Mouse (Mus musculus) embryonic facial prominence, embryonic 10.5 days (tissue): ENCODE data around the gene Ttc39b. TPM values are rescaled to one million over a fixed set of nuclear protein-coding genes. Genes with fewer than 3 reads are reported as not detected.

Source experiments
- DNase-seq: peaks from one replicate; pipeline ENCODE4 v3.0.0-alpha.2; 2017; ENCODE audit warnings: low spot score
- H3K27ac ChIP-seq: fragments of 300-500 bp; sonication (generic); replicated peaks from 2 replicates; pipeline ENCODE4 v1.5.1; 2016; ENCODE audit warnings: mild to moderate bottlenecking
- H3K27me3 ChIP-seq: fragments of 300-500 bp; sonication (generic); replicated peaks from 2 replicates; pipeline ENCODE4 v1.6.1; 2016; ENCODE audit warnings: low read depth, mild to moderate bottlenecking; ENCODE audit not compliant: poor library complexity, severe bottlenecking
- H3K36me3 ChIP-seq: fragments of 300-500 bp; sonication (generic); replicated peaks from 2 replicates; pipeline ENCODE4 v1.6.1; 2016; ENCODE audit warnings: mild to moderate bottlenecking, moderate library complexity
- H3K4me1 ChIP-seq: fragments of 300-500 bp; sonication (generic); 2 replicates; pipeline ENCODE4 v1.6.1; 2016
- H3K4me3 ChIP-seq: fragments of 300-500 bp; sonication (generic); 2 replicates; pipeline ENCODE4 v1.5.1; 2016; ENCODE audit warnings: mild to moderate bottlenecking, moderate library complexity
- H3K9me3 ChIP-seq: fragments of 300-500 bp; sonication (generic); 2 replicates; pipeline ENCODE4 v1.6.1; 2016; ENCODE audit warnings: mild to moderate bottlenecking
- WGBS: fragments of 180-500 bp; shearing (Covaris S2); methylation state at CpG from one replicate; pipeline ENCODE4 v1.1.7; 2016; 5-methylcytosine and 5-hydroxymethylcytosine counted together
- polyA plus RNA-seq: library from polyadenylated mRNA; unstranded; fragments of >200 nt; fragmentation: Nextera tagmentation; extraction: Ambion mirVana; gene quantifications from 2 replicates; pipeline ENCODE4 v1.2.1, GENCODE M21; 2016

Gene Ttc39b
- polyA plus RNA-seq, 1 experiment from 2014 or later, result 2.4 TPM

DNA sequence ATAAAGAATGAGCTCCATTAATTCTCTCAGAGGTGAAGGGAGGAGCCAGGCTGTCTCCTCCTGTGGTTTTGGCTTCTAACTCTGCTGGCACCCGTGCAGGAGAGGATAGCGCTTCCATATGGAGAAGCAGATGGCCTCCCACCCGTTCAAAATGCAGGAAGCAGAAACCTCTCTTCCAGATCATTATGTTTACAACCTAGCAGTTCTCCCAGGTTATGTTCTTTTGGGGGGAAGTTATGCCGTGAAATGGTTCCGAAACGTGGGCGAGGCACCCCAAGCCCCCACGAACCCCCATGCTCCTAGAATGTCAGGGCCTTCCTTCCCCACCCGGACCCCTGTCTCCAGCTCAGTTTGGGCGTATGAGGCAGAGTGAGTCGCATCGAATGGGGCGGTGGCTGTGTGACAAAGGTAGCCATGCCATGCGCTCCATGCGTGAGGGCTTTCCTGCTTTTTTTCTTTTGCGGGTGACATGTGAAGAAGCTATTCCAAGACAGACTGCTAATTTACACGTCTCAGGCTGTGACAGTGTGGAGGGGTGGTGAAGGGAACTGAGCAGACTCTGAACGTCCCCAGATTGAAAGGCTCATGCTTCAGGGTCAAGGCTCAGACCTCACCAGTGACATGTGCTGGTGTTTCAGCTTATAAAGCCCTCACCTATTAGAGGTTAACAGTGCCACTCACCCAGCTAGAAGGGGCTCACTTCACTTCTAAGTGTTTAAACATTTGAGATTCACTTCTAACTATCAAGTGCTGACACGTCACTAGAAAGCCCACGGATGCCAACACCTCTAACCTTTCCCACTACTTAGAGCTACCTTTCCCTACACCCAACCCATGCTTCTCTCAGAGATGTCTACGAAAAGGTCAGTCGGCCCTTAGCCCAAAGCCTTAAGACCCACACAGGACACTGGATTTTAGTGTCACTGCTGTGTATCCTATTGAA lies 90.6 kb downstream of the Ttc39b start:
- WGBS, result 84% methylated on average over 22 of the region's 22 CpGs
- no peak overlapping the region for H3K4me3 ChIP-seq
- H3K9me3 ChIP-seq, result no peaks in the 10 kb centered on the region
- DNase-seq, result no peak
- H3K36me3 ChIP-seq, result no peaks in the 10 kb centered on the region
- peaks cover 35% of the 10 kb centered on the region for H3K4me1 ChIP-seq
- no peaks in the 10 kb centered on the region for H3K27me3 ChIP-seq
- H3K27ac ChIP-seq, result peak overlapping the region; percentile 52; the same call in 1 of the 2 replicates

DNA sequence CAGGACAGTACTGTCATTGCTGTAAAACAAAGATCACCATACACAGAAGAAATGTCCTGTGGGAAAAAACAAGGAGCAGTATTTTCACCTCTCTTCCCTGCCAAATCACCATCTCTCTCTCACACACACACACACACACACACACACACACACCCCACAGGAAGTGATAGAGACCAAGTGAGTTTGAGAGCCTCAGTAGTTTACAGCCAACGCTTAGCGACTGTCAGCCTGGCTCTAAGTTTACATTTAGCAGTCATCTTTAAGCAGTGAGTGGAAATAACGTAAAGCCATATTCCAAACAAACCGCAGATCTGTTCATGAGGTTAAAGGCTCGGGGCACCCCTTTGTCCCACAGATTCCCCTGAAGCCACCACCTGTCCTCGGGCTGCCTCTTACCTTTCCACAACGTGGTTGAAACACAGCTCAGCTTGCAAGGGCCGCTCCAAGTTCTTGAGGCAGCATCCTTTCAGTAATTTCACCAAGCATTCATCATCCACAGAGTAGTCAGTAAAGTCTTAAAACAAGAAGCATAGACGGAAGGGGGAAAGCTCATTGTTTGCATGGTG lies 91.7 kb downstream of the Ttc39b start:
- H3K9me3 ChIP-seq, result no peaks in the 10 kb centered on the region
- no peak overlapping the region for H3K4me3 ChIP-seq
- H3K4me1 ChIP-seq, result peaks cover 43% of the 10 kb centered on the region
- no peaks in the 10 kb centered on the region for H3K27me3 ChIP-seq
- 86% methylated on average over 9 of the region's 9 CpGs for WGBS
- peak overlapping the region; percentile 57; the same call in 1 of the 2 replicates for H3K27ac ChIP-seq
- H3K36me3 ChIP-seq, result no peaks in the 10 kb centered on the region
- no peak for DNase-seq

DNA sequence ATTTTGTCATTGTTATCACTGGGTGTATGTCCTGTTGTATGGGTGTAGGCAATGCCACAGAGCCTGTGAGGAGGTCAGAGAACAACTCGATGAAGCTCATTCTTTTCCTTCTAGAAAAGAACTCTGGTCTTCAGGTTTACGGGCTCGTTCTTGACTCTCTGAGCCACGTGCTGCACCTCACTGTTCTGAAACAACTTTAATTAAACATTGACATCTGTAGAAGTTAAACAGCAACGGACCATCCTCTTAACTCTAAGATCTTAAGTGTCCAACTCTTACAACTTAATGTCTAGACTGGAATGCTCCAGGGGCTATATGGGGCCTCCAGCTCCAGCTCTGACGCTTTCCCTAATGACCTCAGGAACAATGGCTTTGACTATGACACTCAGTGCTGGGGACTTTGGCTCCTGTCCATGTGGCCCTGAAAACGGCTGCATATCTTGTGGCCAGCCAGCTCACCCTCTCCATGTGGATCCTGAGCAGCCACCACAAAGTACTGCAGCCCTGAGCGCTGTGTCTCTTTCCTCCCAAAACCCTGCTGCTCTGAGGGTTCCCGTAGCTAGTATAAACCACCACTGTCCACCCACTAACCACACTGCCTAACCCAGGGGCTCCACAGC lies 95.3 kb downstream of the Ttc39b start:
- H3K4me1 ChIP-seq, result peaks cover 54% of the 10 kb centered on the region
- H3K36me3 ChIP-seq, result no peaks in the 10 kb centered on the region
- no peaks in the 10 kb centered on the region for H3K9me3 ChIP-seq
- no peaks in the 10 kb centered on the region for H3K27me3 ChIP-seq
- no peak overlapping the region for H3K27ac ChIP-seq
- no peak overlapping the region for H3K4me3 ChIP-seq
- no peak for DNase-seq
- 81% methylated on average over 9 of the region's 9 CpGs for WGBS

DNA sequence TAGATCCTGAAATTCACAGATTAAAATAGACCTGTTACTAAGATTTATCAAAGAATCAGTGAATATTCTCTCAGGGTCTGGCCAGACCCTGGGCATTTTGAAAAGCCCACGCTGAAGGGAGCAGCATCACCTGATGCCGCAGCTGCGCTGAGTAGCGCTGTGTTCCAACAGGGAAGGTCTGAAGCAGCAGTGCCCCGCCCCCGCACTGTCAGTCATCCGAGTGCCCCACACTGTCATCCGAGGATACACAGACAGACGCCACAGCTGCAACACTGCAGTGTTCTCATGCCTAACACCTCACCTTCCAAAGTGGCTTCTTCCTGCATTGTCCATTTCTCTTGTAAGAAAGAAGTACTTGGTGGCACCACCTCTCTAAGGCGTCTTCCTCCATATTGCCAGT lies 96.0 kb downstream of the Ttc39b start:
- no peak for DNase-seq
- Histone ChIP-seq H3K4me3 (no peak overlapping the region), H3K27ac (no peak overlapping the region; the same call in 1 of the 2 replicates), H3K27me3 (no peaks in the 10 kb centered on the region), H3K36me3 (no peaks in the 10 kb centered on the region), H3K9me3 (no peaks in the 10 kb centered on the region), H3K4me1 (peaks cover 47% of the 10 kb centered on the region)
- WGBS, result 68% methylated on average over 10 of the region's 10 CpGs

DNA sequence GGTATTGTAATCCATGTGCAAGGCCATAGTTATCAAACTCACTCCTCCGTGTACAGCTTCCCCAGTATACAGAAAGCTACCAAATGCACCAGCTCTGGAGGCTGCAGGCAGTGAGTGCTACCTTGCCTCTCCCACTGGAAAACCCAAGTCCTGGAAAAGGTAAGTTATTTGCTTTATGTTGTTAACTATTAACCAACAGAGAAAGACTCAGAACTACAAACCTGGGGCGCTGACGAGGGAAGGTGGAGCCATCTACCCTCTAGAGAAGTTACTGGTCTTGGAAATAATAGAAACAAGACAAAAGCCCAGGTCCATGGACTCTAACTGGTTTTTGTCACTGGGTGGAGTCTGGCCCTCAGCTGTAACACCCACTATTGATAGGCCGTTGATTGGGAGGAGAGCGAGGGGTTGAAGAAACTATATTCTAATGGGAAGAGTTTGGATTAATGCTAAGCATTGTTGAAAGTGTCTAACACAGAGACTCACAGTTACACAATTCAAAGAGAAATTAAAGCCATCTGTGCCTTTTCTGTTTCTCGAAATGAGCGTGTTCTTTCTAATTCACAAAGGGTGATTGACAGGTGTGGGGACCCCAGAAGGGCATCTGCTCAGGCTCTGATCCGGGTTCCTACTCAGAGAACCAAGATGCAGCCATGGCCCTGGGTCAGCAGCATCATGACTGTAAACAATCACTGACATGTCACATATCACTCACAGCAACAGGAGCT lies 98.3 kb downstream of the Ttc39b start:
- 63% methylated on average over 8 of the region's 8 CpGs for WGBS

DNA sequence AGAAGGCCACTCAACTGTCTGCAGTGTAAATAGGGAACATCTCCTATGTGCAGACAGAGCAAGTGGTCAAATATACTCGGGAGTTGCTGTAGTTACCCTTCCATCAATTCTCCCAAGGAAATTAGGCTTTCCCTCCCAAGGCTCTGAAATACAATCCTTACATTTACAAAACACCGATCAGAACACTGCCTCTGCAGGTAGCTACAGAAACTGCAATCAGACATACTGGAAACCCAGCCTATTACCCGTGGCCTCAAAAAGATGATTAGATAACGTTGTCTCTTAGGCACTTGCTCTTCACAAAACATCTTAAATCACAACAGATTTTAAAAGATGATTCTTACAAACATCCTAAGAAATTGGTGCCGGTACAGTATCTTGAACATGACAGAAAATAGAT lies 99.8 kb downstream of the Ttc39b start:
- Histone ChIP-seq H3K27ac (no peak overlapping the region), H3K4me1 (peaks cover 37% of the 10 kb centered on the region), H3K9me3 (no peaks in the 10 kb centered on the region), H3K4me3 (no peak overlapping the region), H3K36me3 (no peaks in the 10 kb centered on the region), H3K27me3 (no peaks in the 10 kb centered on the region)
- DNase-seq, result peak; percentile 27
- 42% methylated on average over 5 of the region's 5 CpGs for WGBS

More for the DNA sequence above, 98.3 kb downstream of the Ttc39b start:
- DNase-seq, result no peak
- Histone ChIP-seq H3K9me3 (no peaks in the 10 kb centered on the region), H3K36me3 (no peaks in the 10 kb centered on the region), H3K4me3 (no peak overlapping the region), H3K27ac (no peak overlapping the region), H3K27me3 (no peaks in the 10 kb centered on the region), H3K4me1 (peaks cover 38% of the 10 kb centered on the region)

DNA sequence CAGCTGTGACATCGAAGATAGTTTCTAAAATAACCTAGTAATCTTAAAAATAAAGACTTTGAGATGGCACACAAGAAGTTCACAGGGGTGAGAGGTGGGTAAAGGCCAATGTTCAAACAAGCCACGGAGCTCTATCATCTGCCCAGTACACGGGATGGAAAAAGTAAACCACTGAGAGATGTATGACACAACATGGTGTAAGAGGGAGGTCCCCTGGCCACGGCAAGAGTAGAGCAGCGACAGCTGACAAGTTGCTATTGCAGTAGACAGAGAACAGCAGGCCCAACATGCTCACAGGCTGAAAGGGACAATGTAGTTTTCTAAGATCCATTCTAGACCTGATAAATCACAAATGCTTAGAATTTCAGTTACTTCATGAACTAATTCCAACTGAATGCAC lies 100.9 kb downstream of the Ttc39b start:
- no peak for DNase-seq
- H3K27ac ChIP-seq, result no peak overlapping the region
- no peaks in the 10 kb centered on the region for H3K27me3 ChIP-seq
- WGBS, result 86% methylated on average over 5 of the region's 5 CpGs
- no peaks in the 10 kb centered on the region for H3K36me3 ChIP-seq
- H3K4me3 ChIP-seq, result no peak overlapping the region
- H3K4me1 ChIP-seq, result peaks cover 29% of the 10 kb centered on the region
- H3K9me3 ChIP-seq, result no peaks in the 10 kb centered on the region

DNA sequence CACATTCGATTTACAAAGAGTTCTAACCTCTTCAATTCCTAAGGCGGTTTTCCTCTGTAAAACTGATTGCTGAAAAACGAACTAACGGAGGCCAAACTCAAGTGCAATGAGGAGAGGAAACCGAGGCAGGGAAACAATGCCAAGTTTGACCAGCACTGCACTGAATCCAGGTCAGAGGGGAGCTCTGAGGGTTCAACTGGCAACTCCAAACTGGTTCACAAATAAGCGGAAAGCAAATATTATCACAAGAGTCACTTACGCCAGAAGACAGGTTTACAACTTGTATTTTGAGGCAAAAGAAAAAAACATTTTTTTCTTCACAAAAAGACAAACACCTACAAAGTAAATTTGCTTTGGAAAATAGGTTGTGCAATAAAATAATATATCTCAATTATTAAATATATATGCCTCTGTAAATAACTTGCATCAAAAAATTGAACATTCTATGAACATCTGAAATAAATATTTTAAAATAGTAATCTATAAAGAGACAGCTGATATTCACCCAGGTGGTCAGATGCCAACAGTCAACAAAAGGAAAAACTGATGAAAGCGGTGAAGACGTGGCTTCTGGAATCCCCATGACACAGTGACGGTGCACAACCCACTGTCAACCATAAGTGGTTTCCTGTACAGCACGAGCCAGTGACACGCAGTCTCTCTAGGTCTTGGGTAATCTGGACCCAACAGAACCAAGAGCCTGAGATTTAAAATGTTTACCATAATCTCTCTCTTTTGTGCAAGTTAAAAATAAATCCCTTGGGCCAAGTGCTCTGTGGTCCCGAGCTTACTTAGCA lies 103.1 kb downstream of the Ttc39b start:
- Histone ChIP-seq H3K27me3 (no peaks in the 10 kb centered on the region), H3K4me3 (no peak overlapping the region), H3K4me1 (peaks cover 10% of the 10 kb centered on the region), H3K27ac (no peak overlapping the region), H3K36me3 (no peaks in the 10 kb centered on the region), H3K9me3 (no peaks in the 10 kb centered on the region)
- no peak for DNase-seq
- WGBS, result 88% methylated on average over 13 of the region's 13 CpGs

DNA sequence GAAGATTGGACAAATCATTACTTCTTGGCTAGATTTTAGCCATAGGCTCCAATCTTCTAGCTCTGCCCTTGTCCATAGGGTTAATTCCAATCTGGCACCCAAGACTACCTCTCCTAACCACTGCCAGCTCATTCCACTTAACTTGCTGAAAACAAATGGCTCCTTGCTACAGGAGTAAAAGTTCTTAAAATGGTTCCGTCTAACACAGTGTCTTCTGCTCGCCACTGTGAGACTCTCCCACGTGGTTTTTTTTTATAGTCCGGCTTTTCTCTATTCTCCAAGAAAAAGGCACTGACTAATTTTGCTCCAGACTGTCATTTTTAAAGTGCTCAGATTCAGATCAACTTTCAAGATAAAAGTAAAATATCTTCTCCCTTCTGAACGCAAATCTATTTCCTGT lies 104.8 kb downstream of the Ttc39b start:
- H3K36me3 ChIP-seq, result no peaks in the 10 kb centered on the region
- 87% methylated on average over 5 of the region's 5 CpGs for WGBS
- no peak for DNase-seq
- no peak overlapping the region for H3K27ac ChIP-seq
- H3K9me3 ChIP-seq, result no peaks in the 10 kb centered on the region
- H3K4me1 ChIP-seq, result peaks cover 16% of the 10 kb centered on the region
- no peaks in the 10 kb centered on the region for H3K27me3 ChIP-seq
- no peak overlapping the region for H3K4me3 ChIP-seq

DNA sequence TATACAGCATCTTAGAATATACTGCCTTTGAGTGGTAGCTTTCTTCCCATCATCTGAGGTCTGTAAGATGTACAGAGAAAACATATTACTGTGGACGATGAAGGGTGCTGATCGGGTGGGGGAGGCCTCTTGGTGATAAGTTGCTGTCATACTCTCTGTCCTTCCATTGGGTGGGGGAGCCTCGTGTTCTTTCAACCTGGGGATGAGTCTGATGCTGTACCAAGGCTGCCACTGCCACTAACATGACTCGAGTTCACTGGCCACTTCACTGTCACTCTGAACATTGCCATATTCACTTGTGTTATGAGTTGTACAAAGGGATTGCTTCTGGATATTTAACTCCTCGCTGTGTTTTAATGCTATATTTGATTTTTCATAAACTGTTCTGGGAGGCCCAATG lies 106.9 kb downstream of the Ttc39b start:
- Histone ChIP-seq H3K27me3 (no peaks in the 10 kb centered on the region), H3K27ac (no peak overlapping the region), H3K4me3 (no peak overlapping the region), H3K9me3 (no peaks in the 10 kb centered on the region), H3K4me1 (peaks cover 13% of the 10 kb centered on the region), H3K36me3 (no peaks in the 10 kb centered on the region)
- DNase-seq, result no peak
- 86% methylated on average over 5 of the region's 5 CpGs for WGBS

DNA sequence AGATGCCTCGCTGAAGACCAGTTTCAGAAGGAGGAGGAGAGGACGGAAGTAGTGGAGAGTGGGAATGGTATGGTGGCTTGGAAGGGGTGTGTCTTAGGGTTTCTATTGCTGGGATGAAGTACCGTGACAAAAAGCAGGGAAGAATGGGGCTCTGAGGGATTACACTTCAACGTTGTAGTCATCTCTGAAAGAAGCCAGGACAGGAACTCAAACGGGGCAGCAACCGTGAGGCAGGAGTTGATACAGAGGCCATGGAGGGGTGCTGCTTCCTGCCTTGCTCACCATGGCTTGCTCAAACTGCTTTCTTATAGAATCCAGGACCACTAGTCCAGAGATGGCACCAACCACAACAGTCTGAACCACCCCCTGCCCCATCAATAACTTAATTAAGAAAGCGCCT lies 107.7 kb downstream of the Ttc39b start:
- H3K4me3 ChIP-seq, result no peak overlapping the region
- peaks cover 16% of the 10 kb centered on the region for H3K4me1 ChIP-seq
- H3K27ac ChIP-seq, result no peak overlapping the region
- DNase-seq, result no peak
- no peaks in the 10 kb centered on the region for H3K9me3 ChIP-seq
- 83% methylated on average over 7 of the region's 7 CpGs for WGBS
- H3K36me3 ChIP-seq, result no peaks in the 10 kb centered on the region
- no peaks in the 10 kb centered on the region for H3K27me3 ChIP-seq

DNA sequence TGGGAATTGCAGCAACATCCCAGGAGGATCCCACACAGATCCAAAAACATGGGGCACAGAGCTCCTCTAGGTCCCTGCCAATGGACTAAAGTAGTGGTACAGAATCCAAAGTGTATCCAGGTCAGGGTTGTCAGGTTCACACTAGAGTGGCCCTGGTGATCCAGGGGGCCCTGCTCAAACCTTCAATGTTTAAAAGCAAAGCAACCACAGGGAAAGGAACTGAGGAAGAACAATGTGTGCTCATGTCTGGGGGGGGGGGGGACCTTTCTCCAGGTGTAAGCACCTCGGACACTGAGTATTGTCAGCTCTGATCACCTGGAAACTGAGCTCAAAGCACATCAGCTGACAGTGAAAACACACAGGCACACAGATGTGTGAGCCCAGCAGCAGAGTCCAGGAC lies 108.3 kb downstream of the Ttc39b start:
- no peak overlapping the region for H3K27ac ChIP-seq
- no peak overlapping the region for H3K4me3 ChIP-seq
- H3K9me3 ChIP-seq, result no peaks in the 10 kb centered on the region
- 79% methylated on average over 1 of the region's 1 CpGs for WGBS
- no peaks in the 10 kb centered on the region for H3K36me3 ChIP-seq
- no peak for DNase-seq
- peaks cover 16% of the 10 kb centered on the region for H3K4me1 ChIP-seq
- no peaks in the 10 kb centered on the region for H3K27me3 ChIP-seq
